Mouse (Mus musculus) midbrain, embryonic 16.5 days (tissue): ENCODE measurements around the gene Snd1. TPM values are rescaled to one million over a fixed set of nuclear protein-coding genes. Genes with fewer than 3 reads are reported as not detected.

Experiments used
- ATAC-seq: fragments of 200-750 bp; cut with Nextera tagmentation; 2 replicates; pipeline ENCODE4 v1.8.0; 2017; ENCODE audit warnings: moderate TSS enrichment
- H3K27ac ChIP-seq: fragments of 300-500 bp; sonication (generic); 2 replicates; pipeline ENCODE4 v1.5.1; 2014; ENCODE audit warnings: mild to moderate bottlenecking, low read length, mixed read lengths
- H3K27me3 ChIP-seq: fragments of 300-500 bp; sonication (generic); 2 replicates; pipeline ENCODE4 v1.6.1; 2014; ENCODE audit warnings: low read depth, low read length, mixed read lengths; ENCODE audit not compliant: control insufficient read depth, insufficient read depth
- H3K36me3 ChIP-seq: fragments of 300-500 bp; sonication (generic); 2 replicates; pipeline ENCODE4 v1.6.1; 2014; ENCODE audit warnings: mild to moderate bottlenecking, low read length, moderate library complexity, mixed read lengths; ENCODE audit not compliant: control insufficient read depth, insufficient read depth
- H3K4me1 ChIP-seq: fragments of 300-500 bp; sonication (generic); 2 replicates; pipeline ENCODE4 v1.6.1; 2014; ENCODE audit warnings: mild to moderate bottlenecking, low read length, mixed read lengths; ENCODE audit not compliant: control insufficient read depth, insufficient read depth
- H3K4me2 ChIP-seq: fragments of 300-500 bp; sonication (generic); 2 replicates; pipeline ENCODE4 v1.6.1; 2014; ENCODE audit warnings: mild to moderate bottlenecking, low read length, mixed read lengths
- H3K4me3 ChIP-seq: fragments of 300-500 bp; sonication (generic); 2 replicates; pipeline ENCODE4 v1.5.1; 2014; ENCODE audit warnings: low read depth, mild to moderate bottlenecking, low read length, moderate library complexity, mixed read lengths
- H3K9ac ChIP-seq: fragments of 300-500 bp; sonication (generic); 2 replicates; pipeline ENCODE4 v1.6.1; 2014; ENCODE audit warnings: low read depth, low read length, mixed read lengths
- H3K9me3 ChIP-seq: fragments of 300-500 bp; sonication (generic); replicated peaks from 2 replicates; pipeline ENCODE4 v1.6.1; 2014; ENCODE audit warnings: mild to moderate bottlenecking, low read length, mixed read lengths; ENCODE audit not compliant: control insufficient read depth, poor library complexity, severe bottlenecking
- WGBS: fragments of 180-500 bp; shearing (Covaris S2); extraction: QIAGEN DNeasy Blood & Tissue Kit; methylation state at CpG from one replicate; pipeline ENCODE4 v1.1.7; 2014; 5-methylcytosine and 5-hydroxymethylcytosine counted together
- polyA plus RNA-seq: library from polyadenylated mRNA; unstranded; fragments of >200 nt; fragmentation: Nextera tagmentation; extraction: Ambion mirVana; gene quantifications from 2 replicates; pipeline ENCODE4 v1.2.1, GENCODE M21; 2015

The Snd1 gene
- 81.9 and 82.8 TPM in 2 replicates for polyA plus RNA-seq

DNA sequence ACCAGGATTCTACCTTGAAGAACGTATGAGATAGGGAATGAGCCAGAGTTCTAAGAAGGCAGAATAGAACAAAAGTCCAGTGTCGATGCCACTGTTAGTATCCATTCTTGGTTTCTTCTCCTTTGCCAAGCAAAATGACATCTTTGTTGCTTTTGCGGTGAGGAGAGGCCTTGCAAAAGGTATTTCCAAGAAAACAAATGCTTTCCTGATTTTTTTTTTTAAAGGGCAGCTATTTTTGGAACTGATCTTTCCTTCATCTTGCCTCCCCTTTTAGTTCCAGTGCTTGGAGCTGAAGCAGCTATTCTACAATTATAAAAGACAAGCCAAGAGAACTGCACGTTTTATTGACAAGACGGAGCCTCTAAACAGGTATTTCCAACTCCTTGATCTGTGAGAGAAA is at the start of gene Snd1:
Gene Snd1, plus strand, starts transcription at position 301 of the 400 bp plus-strand sequence.
- H3K4me3 ChIP-seq = no peak within 1 kb of the TSS
- H3K9me3 ChIP-seq = no peaks in the 10 kb centered on the region
- H3K36me3 ChIP-seq = no peaks in the 10 kb centered on the region
- ATAC-seq = no peak
- no peak within 1 kb of the TSS for H3K27ac ChIP-seq
- WGBS = 84% methylated on average over 5 of the region's 5 CpGs
- H3K4me2 ChIP-seq = no peak within 1 kb of the TSS
- no peak within 1 kb of the TSS for H3K9ac ChIP-seq
- H3K4me1 ChIP-seq = peaks cover 3% of the 10 kb centered on the region
- no peaks in the 10 kb centered on the region for H3K27me3 ChIP-seq

DNA sequence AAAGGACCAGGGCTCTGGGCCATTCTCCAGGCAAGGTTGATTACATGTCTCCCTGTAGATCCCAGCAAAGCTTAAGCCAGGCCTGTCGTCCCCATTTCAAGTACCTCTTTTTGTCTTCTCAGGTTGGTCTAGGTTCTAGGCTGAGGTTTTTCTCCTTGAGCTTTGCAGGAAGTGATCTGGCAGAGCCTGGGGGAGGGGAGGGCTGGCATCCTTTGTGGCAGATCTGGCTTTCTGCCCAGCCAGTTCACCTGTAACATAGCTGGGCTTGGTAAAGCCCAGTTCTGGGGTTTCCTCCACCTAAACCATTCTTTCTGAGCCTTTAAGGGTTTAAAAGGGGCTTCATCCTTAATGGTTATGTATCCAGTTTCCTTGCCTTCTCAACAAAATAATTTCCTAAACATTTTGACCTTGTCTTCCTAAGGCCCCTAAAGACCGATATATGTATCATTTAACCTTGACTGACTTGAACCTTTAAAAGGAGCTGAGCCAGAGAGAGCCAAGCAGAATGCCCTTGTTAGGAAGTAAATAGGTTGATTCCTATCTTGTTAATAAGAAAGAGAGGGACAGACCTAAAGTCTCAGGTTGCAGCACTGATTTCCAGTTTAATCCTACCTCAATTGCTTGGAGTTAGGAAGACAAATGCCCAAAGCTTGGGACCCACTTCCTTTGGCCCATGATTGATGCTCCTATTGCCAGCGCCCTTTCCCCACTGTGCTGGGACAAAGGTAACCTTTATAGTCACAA is 47.7 kb upstream of the Snd1 start, which contains the start of gene Fscn3:
Gene Fscn3, plus strand, starts transcription at position 694 of the 744 bp plus-strand sequence.
- Histone ChIP-seq H3K27me3 (no peaks in the 10 kb centered on the region), H3K4me2 (no peak within 1 kb of the TSS), H3K4me3 (no peak within 1 kb of the TSS), H3K4me1 (peaks cover 12% of the 10 kb centered on the region), H3K9me3 (no peaks in the 10 kb centered on the region), H3K36me3 (0 out of 2 replicates have a peak, but pooled peaks cover 6% of the 10 kb centered on the region), H3K9ac (no peak within 1 kb of the TSS), H3K27ac (no peak within 1 kb of the TSS)
- ATAC-seq = no peak
- 81% methylated on average over 3 of the region's 3 CpGs for WGBS

GRCm38 (mm10) chr6:28428290-28428689 is 46.6 kb upstream of the Snd1 start, which contains the start of gene Gcc1:
TSS of gene Gcc1 (minus strand) at chr6:28428390.
- Histone ChIP-seq H3K4me1 (peaks cover 10% of the 10 kb centered on the region), H3K4me3 (no peak within 1 kb of the TSS), H3K9ac (no peak within 1 kb of the TSS), H3K27ac (no peak within 1 kb of the TSS), H3K9me3 (no peaks in the 10 kb centered on the region), H3K36me3 (0 out of 2 replicates have a peak, but pooled peaks cover 6% of the 10 kb centered on the region), H3K27me3 (no peaks in the 10 kb centered on the region), H3K4me2 (no peak within 1 kb of the TSS)
- ATAC-seq = no peak
- 85% methylated on average over 3 of the region's 3 CpGs for WGBS

DNA sequence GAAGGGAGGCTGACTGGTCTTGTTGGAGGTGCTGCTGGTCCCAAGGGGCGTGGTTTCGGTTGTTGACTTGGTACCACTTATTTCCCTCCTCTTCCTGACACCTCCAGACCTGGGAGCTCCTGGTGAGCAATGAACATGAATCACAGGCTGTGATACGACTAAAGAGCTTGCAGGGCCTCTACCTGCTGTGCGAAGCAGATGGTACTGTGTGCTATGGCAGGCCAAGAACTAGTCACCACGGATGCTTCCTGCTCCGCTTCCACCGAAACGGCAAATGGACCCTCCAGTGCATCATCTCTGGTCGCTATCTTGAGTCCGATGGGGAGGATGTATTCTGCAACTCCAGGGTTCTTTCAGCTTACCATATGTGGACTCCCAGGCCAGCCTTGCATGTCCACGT is 45.1 kb upstream of the Snd1 start:
- no peak overlapping the region for H3K4me3 ChIP-seq
- WGBS = 90% methylated on average over 11 of the region's 11 CpGs
- H3K27me3 ChIP-seq = no peaks in the 10 kb centered on the region
- no peak overlapping the region for H3K9ac ChIP-seq
- H3K4me1 ChIP-seq = peaks cover 2% of the 10 kb centered on the region
- H3K9me3 ChIP-seq = no peaks in the 10 kb centered on the region
- H3K27ac ChIP-seq = no peak overlapping the region
- ATAC-seq = no peak
- 0 out of 2 replicates have a peak, but pooled peaks cover 6% of the 10 kb centered on the region for H3K36me3 ChIP-seq
- H3K4me2 ChIP-seq = no peak overlapping the region

GRCm38 (mm10) chr6:28430795-28431537 is 44.0 kb upstream of the Snd1 start:
- Histone ChIP-seq H3K36me3 (0 out of 2 replicates have a peak, but pooled peaks cover 6% of the 10 kb centered on the region), H3K4me1 (no peaks in the 10 kb centered on the region), H3K9me3 (no peaks in the 10 kb centered on the region), H3K4me2 (no peak overlapping the region), H3K9ac (no peak overlapping the region), H3K27ac (no peak overlapping the region), H3K4me3 (no peak overlapping the region), H3K27me3 (no peaks in the 10 kb centered on the region)
- 83% methylated on average over 10 of the region's 10 CpGs for WGBS
- no peak for ATAC-seq

- Histone ChIP-seq H3K9me3 (no peaks in the 10 kb centered on the region), H3K27ac (no peak overlapping the region), H3K4me2 (no peak overlapping the region), H3K4me3 (no peak overlapping the region), H3K4me1 (no peaks in the 10 kb centered on the region), H3K36me3 (0 out of 2 replicates have a peak, but pooled peaks cover 4% of the 10 kb centered on the region), H3K9ac (no peak overlapping the region), H3K27me3 (no peaks in the 10 kb centered on the region)
- WGBS = 72% methylated on average over 6 of the region's 6 CpGs
- ATAC-seq = no peak
Measured at GRCm38 (mm10) chr6:28431538-28431855, 43.4 kb upstream of the Snd1 start.

- Histone ChIP-seq H3K9ac (no peak overlapping the region), H3K9me3 (no peaks in the 10 kb centered on the region), H3K4me1 (no peaks in the 10 kb centered on the region), H3K4me2 (no peak overlapping the region), H3K4me3 (no peak overlapping the region), H3K27ac (no peak overlapping the region), H3K36me3 (no peaks in the 10 kb centered on the region), H3K27me3 (peaks cover 24% of the 10 kb centered on the region)
- WGBS = 80% methylated on average over 7 of the region's 7 CpGs
- ATAC-seq = no peak
Measured at GRCm38 (mm10) chr6:28447937-28448336, 27.0 kb upstream of the Snd1 start.

DNA sequence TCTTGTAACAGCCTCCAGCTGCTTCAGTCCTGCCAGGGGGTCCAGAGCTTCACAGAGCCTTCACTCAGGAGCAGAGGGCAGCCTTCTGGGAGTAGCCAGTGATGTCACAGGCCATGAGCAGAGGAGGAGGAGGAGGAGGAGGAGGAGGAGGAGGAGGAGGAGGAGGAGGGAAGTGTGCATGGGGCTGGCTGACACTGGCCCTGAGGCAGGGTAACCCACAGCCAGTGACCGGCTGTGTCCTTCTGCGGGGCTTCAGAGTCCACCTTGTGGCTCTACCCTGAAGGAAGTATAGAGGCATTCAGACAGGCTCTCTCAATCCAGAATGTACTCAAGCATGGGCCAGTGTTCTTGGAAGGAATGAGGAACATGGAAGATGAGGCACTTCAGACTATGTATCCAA is 25.7 kb upstream of the Snd1 start, which contains the start of gene Pax4:
Gene Pax4, minus strand, starts transcription at position 101 of the 400 bp plus-strand sequence.
- Histone ChIP-seq H3K4me1 (no peaks in the 10 kb centered on the region), H3K27me3 (peaks cover 24% of the 10 kb centered on the region), H3K36me3 (no peaks in the 10 kb centered on the region), H3K27ac (no peak within 1 kb of the TSS), H3K9ac (no peak within 1 kb of the TSS), H3K4me2 (no peak within 1 kb of the TSS), H3K9me3 (no peaks in the 10 kb centered on the region), H3K4me3 (no peak within 1 kb of the TSS)
- WGBS = 81% methylated on average over 2 of the region's 2 CpGs
- no peak for ATAC-seq

DNA sequence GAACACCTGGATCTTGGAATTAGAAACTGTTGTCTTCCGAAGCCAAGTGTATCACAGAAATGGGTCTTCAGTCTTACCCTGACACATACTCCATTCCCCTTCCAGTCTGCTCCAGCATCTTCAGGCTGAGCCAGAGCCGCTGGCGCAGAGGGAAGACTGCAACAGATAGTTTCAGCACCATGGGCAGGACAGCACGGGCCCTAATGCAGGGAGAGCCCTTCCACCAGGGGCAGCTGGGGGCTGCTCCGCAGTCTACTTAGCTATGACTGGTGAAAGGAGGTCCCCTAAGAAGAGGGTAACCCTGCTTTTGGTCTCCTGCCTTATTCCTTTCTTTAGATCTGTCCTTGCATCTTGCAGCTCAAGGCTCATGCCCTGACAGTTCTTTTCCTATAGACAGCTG is 24.5 kb upstream of the Snd1 start:
- Histone ChIP-seq H3K9ac (no peak overlapping the region), H3K4me3 (no peak overlapping the region), H3K4me2 (no peak overlapping the region), H3K27me3 (peaks cover 24% of the 10 kb centered on the region), H3K27ac (no peak overlapping the region), H3K4me1 (no peaks in the 10 kb centered on the region), H3K9me3 (no peaks in the 10 kb centered on the region), H3K36me3 (no peaks in the 10 kb centered on the region)
- 14% methylated on average over 5 of the region's 5 CpGs for WGBS
- no peak for ATAC-seq
